Mouse (Mus musculus) hindbrain, embryonic 14.5 days (tissue): ENCODE data around the gene Rock2. TPM values are rescaled to one million over a fixed set of nuclear protein-coding genes. Genes with fewer than 3 reads are reported as not detected.

Experiments used
- ATAC-seq: fragments of 200-750 bp; cut with Nextera tagmentation; 2 replicates; pipeline ENCODE4 v1.8.0; 2017; ENCODE audit warnings: moderate number of reproducible peaks, mild to moderate bottlenecking, moderate TSS enrichment, moderate library complexity; ENCODE audit not compliant: low FRiP score
- DNase-seq: peaks from one replicate; pipeline ENCODE4 v3.0.0-alpha.2; 2015; ENCODE audit warnings: low spot score
- H3K27ac ChIP-seq: fragments of 300-500 bp; sonication (generic); 2 replicates; pipeline ENCODE4 v1.5.1; 2014; ENCODE audit warnings: mild to moderate bottlenecking, moderate library complexity
- H3K27me3 ChIP-seq: fragments of 300-500 bp; sonication (generic); 2 replicates; pipeline ENCODE4 v1.6.1; 2014; ENCODE audit warnings: mild to moderate bottlenecking, low read length, mixed read lengths; ENCODE audit not compliant: control insufficient read depth, insufficient read depth
- H3K36me3 ChIP-seq: fragments of 300-500 bp; sonication (generic); replicated peaks from 2 replicates; pipeline ENCODE4 v1.6.1; 2014; ENCODE audit not compliant: control insufficient read depth, insufficient read depth
- H3K4me1 ChIP-seq: fragments of 300-500 bp; sonication (generic); replicated peaks from 2 replicates; pipeline ENCODE4 v1.6.1; 2014; ENCODE audit warnings: antibody characterized with exemption, low read length, mixed read lengths; ENCODE audit not compliant: control insufficient read depth, insufficient read depth
- H3K4me2 ChIP-seq: fragments of 300-500 bp; sonication (generic); replicated peaks from 2 replicates; pipeline ENCODE4 v1.6.1; 2014; ENCODE audit warnings: mild to moderate bottlenecking, moderate library complexity
- H3K4me3 ChIP-seq: fragments of 300-500 bp; sonication (generic); replicated peaks from 2 replicates; pipeline ENCODE4 v1.5.1; 2014; ENCODE audit warnings: mild to moderate bottlenecking, low read length
- H3K9ac ChIP-seq: fragments of 300-500 bp; sonication (generic); 2 replicates; pipeline ENCODE4 v1.6.1; 2014
- H3K9me3 ChIP-seq: fragments of 300-500 bp; sonication (generic); 2 replicates; pipeline ENCODE4 v1.6.1; 2016; ENCODE audit warnings: low read length; ENCODE audit not compliant: control insufficient read depth
- WGBS: fragments of 180-500 bp; shearing (Covaris S2); extraction: QIAGEN DNeasy Blood & Tissue Kit; methylation state at CpG from one replicate; pipeline ENCODE4 v1.1.7; 2014; 5-methylcytosine and 5-hydroxymethylcytosine counted together
- polyA plus RNA-seq: library from polyadenylated mRNA; unstranded; fragments of >200 nt; fragmentation: Nextera tagmentation; extraction: Ambion mirVana; gene quantifications from 2 replicates; pipeline ENCODE4 v1.2.1, GENCODE M21; 2014

Rock2 gene
- polyA plus RNA-seq, 1 experiment from 2014 or later = 17.6 TPM

GRCm38 (mm10) chr12:16907282-16907846 is 12.7 kb downstream of the Rock2 start:
- H3K36me3 ChIP-seq = no peaks in the 10 kb centered on the region
- H3K27ac ChIP-seq = no peak overlapping the region
- H3K4me3 ChIP-seq = no peak overlapping the region
- H3K4me1 ChIP-seq = no peaks in the 10 kb centered on the region
- no peaks in the 10 kb centered on the region for H3K9me3 ChIP-seq
- ATAC-seq = no peak
- WGBS = 91% methylated on average over 1 of the region's 1 CpGs
- no peak overlapping the region for H3K4me2 ChIP-seq
- H3K27me3 ChIP-seq = no peaks in the 10 kb centered on the region
- DNase-seq = no peak
- no peak overlapping the region for H3K9ac ChIP-seq

GRCm38 (mm10) chr12:16907953-16908648 is 13.4 kb downstream of the Rock2 start:
- no peaks in the 10 kb centered on the region for H3K36me3 ChIP-seq
- no peak overlapping the region for H3K4me2 ChIP-seq
- WGBS = 97% methylated on average over 1 of the region's 1 CpGs
- no peaks in the 10 kb centered on the region for H3K9me3 ChIP-seq
- H3K27ac ChIP-seq = no peak overlapping the region
- no peak for DNase-seq
- no peaks in the 10 kb centered on the region for H3K4me1 ChIP-seq
- H3K9ac ChIP-seq = no peak overlapping the region
- H3K27me3 ChIP-seq = no peaks in the 10 kb centered on the region
- no peak overlapping the region for H3K4me3 ChIP-seq
- ATAC-seq = no peak

- Histone ChIP-seq H3K9ac (no peak overlapping the region), H3K9me3 (no peaks in the 10 kb centered on the region), H3K36me3 (no peaks in the 10 kb centered on the region), H3K27ac (no peak overlapping the region), H3K4me3 (no peak overlapping the region), H3K27me3 (no peaks in the 10 kb centered on the region), H3K4me1 (no peaks in the 10 kb centered on the region), H3K4me2 (no peak overlapping the region)
- 79% methylated on average over 2 of the region's 3 CpGs for WGBS
- DNase-seq (no peak), ATAC-seq (no peak)
Observed at GRCm38 (mm10) chr12:16911524-16911923, 16.8 kb downstream of the Rock2 start.

GRCm38 (mm10) chr12:16912600-16912999 is 17.9 kb downstream of the Rock2 start:
- Histone ChIP-seq H3K9ac (no peak overlapping the region), H3K9me3 (no peaks in the 10 kb centered on the region), H3K4me3 (no peak overlapping the region), H3K4me1 (no peaks in the 10 kb centered on the region), H3K36me3 (no peaks in the 10 kb centered on the region), H3K4me2 (no peak overlapping the region), H3K27ac (no peak overlapping the region), H3K27me3 (no peaks in the 10 kb centered on the region)
- 92% methylated on average over 3 of the region's 3 CpGs for WGBS
- ATAC-seq = no peak
- DNase-seq = no peak

GRCm38 (mm10) chr12:16920186-16920860 is 25.6 kb downstream of the Rock2 start:
- DNase-seq (no peak), ATAC-seq (no peak)
- H3K4me1 ChIP-seq = no peaks in the 10 kb centered on the region
- H3K27ac ChIP-seq = no peak overlapping the region
- no peak overlapping the region for H3K4me3 ChIP-seq
- no peak overlapping the region for H3K9ac ChIP-seq
- H3K9me3 ChIP-seq = no peaks in the 10 kb centered on the region
- H3K4me2 ChIP-seq = no peak overlapping the region
- H3K27me3 ChIP-seq = no peaks in the 10 kb centered on the region
- no peaks in the 10 kb centered on the region for H3K36me3 ChIP-seq

GRCm38 (mm10) chr12:16927889-16928288 is 33.2 kb downstream of the Rock2 start:
- Histone ChIP-seq H3K36me3 (peaks cover 12% of the 10 kb centered on the region), H3K9me3 (no peaks in the 10 kb centered on the region), H3K9ac (no peak overlapping the region), H3K27ac (no peak overlapping the region), H3K4me3 (no peak overlapping the region), H3K27me3 (no peaks in the 10 kb centered on the region), H3K4me2 (no peak overlapping the region), H3K4me1 (no peaks in the 10 kb centered on the region)
- WGBS = 97% methylated on average over 2 of the region's 2 CpGs
- ATAC-seq (no peak), DNase-seq (no peak)

- no peak for ATAC-seq
- 81% methylated on average over 1 of the region's 1 CpGs for WGBS
Observed at GRCm38 (mm10) chr12:16934423-16934822, 39.7 kb downstream of the Rock2 start.

GRCm38 (mm10) chr12:16941976-16942375 is 47.3 kb downstream of the Rock2 start:
- Histone ChIP-seq H3K9me3 (no peaks in the 10 kb centered on the region), H3K36me3 (peaks cover 15% of the 10 kb centered on the region; the same call in 1 of the 2 replicates), H3K4me3 (no peak overlapping the region), H3K9ac (no peak overlapping the region), H3K27me3 (no peaks in the 10 kb centered on the region), H3K4me2 (no peak overlapping the region), H3K27ac (no peak overlapping the region), H3K4me1 (no peaks in the 10 kb centered on the region)
- no peak for DNase-seq
- 87% methylated on average over 3 of the region's 3 CpGs for WGBS
- no peak for ATAC-seq

More at GRCm38 (mm10) chr12:16934423-16934822, 39.7 kb downstream of the Rock2 start:
- H3K9ac ChIP-seq = no peak overlapping the region
- no peaks in the 10 kb centered on the region for H3K9me3 ChIP-seq
- no peak overlapping the region for H3K27ac ChIP-seq
- H3K4me3 ChIP-seq = no peak overlapping the region
- H3K27me3 ChIP-seq = no peaks in the 10 kb centered on the region
- H3K4me2 ChIP-seq = no peak overlapping the region
- peaks cover 6% of the 10 kb centered on the region for H3K36me3 ChIP-seq
- H3K4me1 ChIP-seq = no peaks in the 10 kb centered on the region
- DNase-seq = no peak

- Histone ChIP-seq H3K4me3 (no peak overlapping the region), H3K27ac (no peak overlapping the region), H3K9me3 (no peaks in the 10 kb centered on the region), H3K4me1 (no peaks in the 10 kb centered on the region), H3K4me2 (no peak overlapping the region), H3K36me3 (peaks cover 38% of the 10 kb centered on the region), H3K27me3 (no peaks in the 10 kb centered on the region), H3K9ac (no peak overlapping the region)
- DNase-seq = no peak
- 91% methylated on average over 6 of the region's 6 CpGs for WGBS
- ATAC-seq = no peak
Observed at GRCm38 (mm10) chr12:16948239-16948638, 53.5 kb downstream of the Rock2 start.
